ENCODE assay signal across 21 mouse cellular contexts in genomic region chr19:22987914-22988313, GRCm38 (mm10).
DNase-seq lines count a peak whose midpoint lies in the region; ATAC-seq and TF ChIP-seq lines count a peak whose summit lies in the region.
"Had no signal": no experiment of that assay in that cellular context is flagged by ENCODE, and none has a peak within 500 bp of the region (broad histone marks: within the 10 kb centered on the region; RNA-seq: fewer than 3 reads in every experiment).

No protein-coding gene starts in this region.

- peak overlapping the region; percentile 63 for H3K27ac ChIP-seq in layer of hippocampus, adult 2 months
- H3K27ac ChIP-seq in limb, embryonic 10.5 days = no peak overlapping the region
- H3K27ac ChIP-seq in liver, postnatal 0 days (ENCODE audit: low read depth) = no peak overlapping the region
- H3K27ac ChIP-seq: hindbrain, postnatal 0 days; kidney, embryonic 15.5 days; limb, embryonic 12.5 days; liver, embryonic 12.5 days had no signal

- no peak for TF ChIP-seq CTCF in layer of hippocampus, adult 2 months (conservative IDR thresholded peaks at IDR 0.05)
- no peak for TF ChIP-seq CTCF in liver, postnatal 0 days (IDR thresholded peaks at IDR 0.05; ENCODE audit: low read depth)

- no peak for TF ChIP-seq EP300 in liver, postnatal 0 days (IDR thresholded peaks at IDR 0.05; ENCODE audit: low read depth)

- WGBS in limb, embryonic 10.5 days = 94% methylated on average over 12 of the region's 12 CpGs
- WGBS in liver, postnatal 0 days (ENCODE audit: insufficient replicate concordance) = 83% methylated on average over 12 of the region's 12 CpGs

- H3K9ac ChIP-seq in liver, postnatal 0 days (replicated peaks) = no peak overlapping the region
- H3K9ac ChIP-seq: kidney, embryonic 15.5 days; limb, embryonic 12.5 days; liver, embryonic 12.5 days; lung, embryonic 14.5 days had no signal

- no peaks in the 10 kb centered on the region for H3K36me3 ChIP-seq in limb, embryonic 10.5 days
- no peaks in the 10 kb centered on the region for H3K36me3 ChIP-seq in liver, postnatal 0 days (replicated peaks; ENCODE audit: insufficient read depth, low read length)
- H3K36me3 ChIP-seq: kidney, embryonic 15.5 days; limb, embryonic 12.5 days; liver, embryonic 12.5 days had no signal

- ATAC-seq in cerebellum, adult (ENCODE audit: insufficient number of reproducible peaks, low FRiP score, low TSS enrichment) = peak; percentile 82
- no peak for ATAC-seq in liver, postnatal 0 days
- ATAC-seq: CD4-positive, CD25-positive, alpha-beta regulatory T cell, adult 4 months; hindbrain, postnatal 0 days; intestine, postnatal 0 days; liver, embryonic 12.5 days; Patski had no signal

- no peaks in the 10 kb centered on the region for H3K27me3 ChIP-seq in limb, embryonic 10.5 days (ENCODE audit: low read depth, poor library complexity, severe bottlenecking)
- no peaks in the 10 kb centered on the region for H3K27me3 ChIP-seq in liver, postnatal 0 days (ENCODE audit: insufficient read depth, low read length)
- H3K27me3 ChIP-seq: kidney, embryonic 15.5 days; limb, embryonic 12.5 days; liver, embryonic 12.5 days; Patski had no signal

- no peak overlapping the region for H3K4me3 ChIP-seq in layer of hippocampus, adult 2 months
- H3K4me3 ChIP-seq in limb, embryonic 10.5 days = no peak overlapping the region
- no peak overlapping the region for H3K4me3 ChIP-seq in liver, postnatal 0 days (ENCODE audit: low read depth, low read length)
- H3K4me3 ChIP-seq: kidney, embryonic 15.5 days; limb, embryonic 12.5 days; liver, embryonic 12.5 days had no signal

- no peaks in the 10 kb centered on the region for H3K9me3 ChIP-seq in limb, embryonic 10.5 days (replicated peaks)
- no peaks in the 10 kb centered on the region for H3K9me3 ChIP-seq in liver, postnatal 0 days (ENCODE audit: low read length)
- H3K9me3 ChIP-seq: kidney, embryonic 15.5 days; liver, embryonic 12.5 days had no signal

- H3K4me1 ChIP-seq in limb, embryonic 10.5 days = 0 out of 2 replicates have a peak, but pooled peaks cover 7% of the 10 kb centered on the region
- H3K4me1 ChIP-seq in liver, postnatal 0 days (ENCODE audit: insufficient read depth) = no peaks in the 10 kb centered on the region
- H3K4me1 ChIP-seq: kidney, embryonic 15.5 days; liver, embryonic 12.5 days had no signal

- H3K4me2 ChIP-seq in liver, postnatal 0 days (ENCODE audit: low read depth, low read length) = no peak overlapping the region
- H3K4me2 ChIP-seq: kidney, embryonic 15.5 days; limb, embryonic 12.5 days; liver, embryonic 12.5 days; lung, embryonic 14.5 days had no signal

- no peak for DNase-seq in cerebellum, postnatal 4 days (ENCODE audit: low spot score in 2 of 2)
- peak; percentile 24 to 36 for DNase-seq in layer of hippocampus, adult 2 months (ENCODE audit: low spot score in 2 of 2)
- no peak for DNase-seq in layer of hippocampus, adult 9-10 months (ENCODE audit: low spot score)
- DNase-seq in cerebellum, adult 9-11 months = peak; percentile 83
- peak; percentile 29 to 45 for DNase-seq in layer of hippocampus, postnatal 36 days
- no peak for DNase-seq in limb, embryonic 10.5 days (ENCODE audit: low spot score)
- DNase-seq in liver, postnatal 0 days = no peak
- DNase-seq: adrenal gland, postnatal 10 days; gastrocnemius, postnatal 14 days; kidney, postnatal 4 days; lung, embryonic 14.5 days; lung, postnatal 36 days; right cerebral cortex, postnatal 4 days had no signal

Comparison
In these comparisons a context has a peak if more than half of its experiments do, and no peak if none do; other contexts are left out.
1. DNase-seq: peak in layer of hippocampus, adult 2 months (2 of 2), cerebellum, adult 9-11 months (single experiment) and layer of hippocampus, postnatal 36 days (2 of 2); none in cerebellum, postnatal 4 days (0 of 2), layer of hippocampus, adult 9-10 months (single experiment), limb, embryonic 10.5 days (single experiment) and liver, postnatal 0 days (single experiment).